Mouse (Mus musculus): ENCODE measurements around the gene Mvd.

Mvd gene

GRCm38 (mm10) chr8:122443262-122444006 lies at the start of gene Mvd:
Gene Mvd, minus strand, starts transcription at chr8:122443422.
- TF ChIP-seq GATA4 (IDR thresholded peaks at IDR 0.05; ENCODE audit: insufficient replicate concordance, low read length): no peak

- no peak for TF ChIP-seq GATA4 (IDR thresholded peaks at IDR 0.05; ENCODE audit: insufficient replicate concordance, low read length)
Observed at GRCm38 (mm10) chr8:122488387-122488786, 45.2 kb upstream of the Mvd start.

- no peak for TF ChIP-seq GATA4 (IDR thresholded peaks at IDR 0.05; ENCODE audit: insufficient replicate concordance, low read length)
Observed at GRCm38 (mm10) chr8:122484831-122485230, 41.6 kb upstream of the Mvd start.

GRCm38 (mm10) chr8:122483877-122484276 lies 40.7 kb upstream of the Mvd start:
- TF ChIP-seq GATA4 (IDR thresholded peaks at IDR 0.05; ENCODE audit: insufficient replicate concordance, low read length): no peak

GRCm38 (mm10) chr8:122482448-122482847 lies 39.2 kb upstream of the Mvd start:
- no peak for TF ChIP-seq GATA4 (IDR thresholded peaks at IDR 0.05; ENCODE audit: insufficient replicate concordance, low read length)

GRCm38 (mm10) chr8:122475580-122476320 lies 32.5 kb upstream of the Mvd start, which contains the start of the genes Rnf166 and Ctu2:
Gene Rnf166, minus strand, starts transcription at chr8:122476064.
Gene Ctu2, plus strand, starts transcription at chr8:122476143.
- peak; percentile 18; the same call in 1 of the 2 replicates for TF ChIP-seq GATA4 (IDR thresholded peaks at IDR 0.05; ENCODE audit: insufficient replicate concordance, low read length)

GRCm38 (mm10) chr8:122474951-122475560 lies 31.8 kb upstream of the Mvd start:
- no peak for TF ChIP-seq GATA4 (IDR thresholded peaks at IDR 0.05; ENCODE audit: insufficient replicate concordance, low read length)

- TF ChIP-seq GATA4 (IDR thresholded peaks at IDR 0.05; ENCODE audit: insufficient replicate concordance, low read length): no peak
Observed at GRCm38 (mm10) chr8:122473911-122474421, 30.7 kb upstream of the Mvd start.

GRCm38 (mm10) chr8:122470691-122471090 lies 27.5 kb upstream of the Mvd start:
- no peak for TF ChIP-seq GATA4 (IDR thresholded peaks at IDR 0.05; ENCODE audit: insufficient replicate concordance, low read length)

GRCm38 (mm10) chr8:122469965-122470364 lies 26.7 kb upstream of the Mvd start:
- TF ChIP-seq GATA4 (IDR thresholded peaks at IDR 0.05; ENCODE audit: insufficient replicate concordance, low read length): no peak

- no peak for TF ChIP-seq GATA4 (IDR thresholded peaks at IDR 0.05; ENCODE audit: insufficient replicate concordance, low read length)
Observed at GRCm38 (mm10) chr8:122469407-122469806, 26.2 kb upstream of the Mvd start.

- no peak for TF ChIP-seq GATA4 (IDR thresholded peaks at IDR 0.05; ENCODE audit: insufficient replicate concordance, low read length)
Observed at GRCm38 (mm10) chr8:122467816-122468215, 24.6 kb upstream of the Mvd start.

GRCm38 (mm10) chr8:122464985-122465384 lies 21.8 kb upstream of the Mvd start:
- no peak for TF ChIP-seq GATA4 (IDR thresholded peaks at IDR 0.05; ENCODE audit: insufficient replicate concordance, low read length)

- no peak for TF ChIP-seq GATA4 (IDR thresholded peaks at IDR 0.05; ENCODE audit: insufficient replicate concordance, low read length)
Observed at GRCm38 (mm10) chr8:122463651-122464640, 20.7 kb upstream of the Mvd start.
